Mouse (Mus musculus) spleen, adult 2 months (tissue): Measurements from ENCODE around the gene Tmem189.

Experiments
- CTCF ChIP-seq: fragments of 200-500 bp; IDR thresholded peaks from 2 replicates; pipeline ENCODE4 v1.5.1; 2011; ENCODE audit warnings: mild to moderate bottlenecking, inconsistent platforms; ENCODE audit not compliant: insufficient read depth, insufficient read length, insufficient replicate concordance; ENCODE audit errors: extremely low read depth
- POLR2A ChIP-seq: fragments of 200-500 bp; IDR thresholded peaks from 2 replicates; pipeline ENCODE4 v1.6.1; 2011; ENCODE audit warnings: low read depth, low read length, inconsistent platforms

- TF ChIP-seq POLR2A (no peak), CTCF (no peak)
Observed at GRCm38 (mm10) chr2:167632731-167633536, 56.7 kb downstream of the Tmem189 start.
